Mouse (Mus musculus): ENCODE results near the gene Chaf1b. TPM values are rescaled to one million over a fixed set of nuclear protein-coding genes. Genes with fewer than 3 reads are reported as not detected.

The Chaf1b gene
- polyA plus RNA-seq, 1 experiment from 2014 or later = 22.1 TPM

DNA sequence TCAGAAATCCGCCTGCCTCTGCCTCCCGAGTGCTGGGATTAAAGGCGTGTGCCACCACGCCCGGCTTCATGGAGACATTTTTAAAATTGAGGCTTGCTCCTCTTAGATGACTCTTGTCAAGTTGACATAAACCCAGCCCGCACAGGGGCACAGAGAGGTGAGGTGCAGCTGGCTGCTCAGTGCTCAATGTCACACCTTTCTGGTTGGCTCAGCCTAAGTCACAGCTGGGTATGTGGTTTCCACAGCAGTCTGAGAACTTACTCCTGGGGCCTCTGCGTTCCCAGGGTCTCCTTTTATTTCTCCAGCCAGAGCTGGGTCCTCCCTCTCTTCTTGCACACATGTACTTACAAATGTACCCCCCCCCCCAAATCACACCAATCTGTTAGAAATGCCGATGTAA, 24.5 kb downstream of the Chaf1b start:
- no peaks in the 10 kb centered on the region for H3K27me3 ChIP-seq (ENCODE audit: control insufficient read depth, insufficient read depth, low read length)
- H3K4me3 ChIP-seq (replicated peaks; ENCODE audit: low read depth, low read length) = no peak overlapping the region
- no peak overlapping the region for H3K27ac ChIP-seq (replicated peaks; ENCODE audit: low read depth, low read length)
- DNase-seq (no peak), ATAC-seq (ENCODE audit: low FRiP score, low TSS enrichment) (no peak)
- 92% methylated on average over 8 of the region's 8 CpGs for WGBS
- no peaks in the 10 kb centered on the region for H3K9me3 ChIP-seq (ENCODE audit: control insufficient read depth, low read length)
- no peaks in the 10 kb centered on the region for H3K36me3 ChIP-seq (ENCODE audit: control insufficient read depth, insufficient read depth, low read length)
- no peak overlapping the region for H3K4me2 ChIP-seq (ENCODE audit: low read length)
- H3K9ac ChIP-seq (replicated peaks; ENCODE audit: low read length) = no peak overlapping the region
- no peaks in the 10 kb centered on the region for H3K4me1 ChIP-seq (ENCODE audit: control insufficient read depth, insufficient read depth, low read length)

DNA sequence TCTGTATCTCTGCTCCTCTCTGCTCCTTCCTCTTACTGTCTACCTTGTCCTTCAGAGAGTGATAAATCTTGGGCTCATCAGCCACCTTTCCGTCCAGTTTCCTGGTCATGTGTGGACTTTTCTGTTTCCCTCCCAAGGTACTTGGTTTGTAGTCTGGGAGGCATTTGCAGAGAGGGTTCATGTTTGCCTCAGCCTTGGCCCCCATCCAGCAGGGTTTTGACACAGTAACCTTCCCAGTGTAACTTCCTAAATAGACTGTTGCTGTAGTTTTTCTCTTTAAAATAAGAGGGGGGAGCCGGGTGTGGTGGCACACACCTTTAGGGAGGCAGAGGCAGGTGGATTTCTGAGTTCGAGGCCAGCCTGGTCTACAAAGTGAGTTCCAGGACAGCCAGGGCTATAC, 26.2 kb downstream of the Chaf1b start:
- Histone ChIP-seq H3K4me2 (ENCODE audit: low read length) (no peak overlapping the region), H3K27ac (replicated peaks; ENCODE audit: low read depth, low read length) (no peak overlapping the region), H3K9me3 (ENCODE audit: control insufficient read depth, low read length) (no peaks in the 10 kb centered on the region), H3K27me3 (ENCODE audit: control insufficient read depth, insufficient read depth, low read length) (no peaks in the 10 kb centered on the region), H3K9ac (replicated peaks; ENCODE audit: low read length) (no peak overlapping the region), H3K4me3 (replicated peaks; ENCODE audit: low read depth, low read length) (no peak overlapping the region), H3K4me1 (ENCODE audit: control insufficient read depth, insufficient read depth, low read length) (no peaks in the 10 kb centered on the region), H3K36me3 (ENCODE audit: control insufficient read depth, insufficient read depth, low read length) (no peaks in the 10 kb centered on the region)
- DNase-seq (no peak), ATAC-seq (ENCODE audit: low FRiP score, low TSS enrichment) (no peak)
- WGBS = 95% methylated on average over 3 of the region's 3 CpGs

DNA sequence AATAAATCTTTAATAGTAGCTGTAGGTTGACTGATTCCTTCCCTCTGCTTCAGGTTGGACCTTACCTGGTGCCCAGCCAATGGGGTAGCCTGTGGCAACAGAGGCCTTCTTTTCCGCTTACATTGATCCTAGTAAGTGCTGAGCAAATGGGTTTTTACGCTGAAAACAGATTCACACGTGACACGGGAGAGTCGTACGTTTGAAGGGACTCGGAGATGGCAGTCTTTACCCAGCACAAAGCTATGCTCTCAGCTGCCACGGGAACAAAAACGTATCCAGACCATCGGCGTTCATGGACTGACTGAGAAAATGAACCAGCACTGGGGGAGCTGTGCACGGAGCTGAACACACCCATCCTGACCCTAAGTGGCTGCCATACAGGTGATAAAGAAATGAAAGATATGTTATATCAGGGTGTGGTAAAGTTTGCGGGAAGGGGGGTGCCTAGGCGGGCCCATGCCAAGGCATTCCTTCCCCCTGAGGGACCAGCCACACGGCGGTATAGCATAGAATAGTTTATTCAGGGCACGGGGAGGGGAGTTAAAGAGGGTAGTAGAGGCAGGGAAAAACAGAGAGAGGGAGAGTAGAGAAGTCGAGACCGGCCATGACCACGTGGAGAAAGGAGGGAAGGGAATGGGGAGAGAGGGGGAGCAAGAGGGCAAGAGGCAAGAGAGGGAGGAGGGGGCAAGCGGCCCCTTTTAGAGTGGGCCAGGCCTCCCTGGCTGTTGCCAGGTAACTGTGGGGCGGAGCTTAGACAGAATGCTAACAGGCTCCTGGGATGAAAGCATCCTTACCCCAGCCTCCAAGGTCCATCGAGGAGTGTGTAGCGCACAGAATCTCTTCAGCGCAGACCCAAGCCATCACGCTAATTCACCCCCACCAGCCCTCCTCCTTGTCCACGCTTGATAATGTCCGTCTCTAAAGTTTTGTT, 27.3 kb downstream of the Chaf1b start:
- 67% methylated on average over 28 of the region's 28 CpGs for WGBS
- H3K9me3 ChIP-seq (ENCODE audit: control insufficient read depth, low read length) = no peaks in the 10 kb centered on the region
- H3K4me2 ChIP-seq (ENCODE audit: low read length) = no peak overlapping the region
- DNase-seq (no peak), ATAC-seq (ENCODE audit: low FRiP score, low TSS enrichment) (no peak)
- H3K27ac ChIP-seq (replicated peaks; ENCODE audit: low read depth, low read length) = no peak overlapping the region
- no peak overlapping the region for H3K9ac ChIP-seq (replicated peaks; ENCODE audit: low read length)
- H3K4me1 ChIP-seq (ENCODE audit: control insufficient read depth, insufficient read depth, low read length) = no peaks in the 10 kb centered on the region
- no peak overlapping the region for H3K4me3 ChIP-seq (replicated peaks; ENCODE audit: low read depth, low read length)
- H3K36me3 ChIP-seq (ENCODE audit: control insufficient read depth, insufficient read depth, low read length) = no peaks in the 10 kb centered on the region
- H3K27me3 ChIP-seq (ENCODE audit: control insufficient read depth, insufficient read depth, low read length) = no peaks in the 10 kb centered on the region

DNA sequence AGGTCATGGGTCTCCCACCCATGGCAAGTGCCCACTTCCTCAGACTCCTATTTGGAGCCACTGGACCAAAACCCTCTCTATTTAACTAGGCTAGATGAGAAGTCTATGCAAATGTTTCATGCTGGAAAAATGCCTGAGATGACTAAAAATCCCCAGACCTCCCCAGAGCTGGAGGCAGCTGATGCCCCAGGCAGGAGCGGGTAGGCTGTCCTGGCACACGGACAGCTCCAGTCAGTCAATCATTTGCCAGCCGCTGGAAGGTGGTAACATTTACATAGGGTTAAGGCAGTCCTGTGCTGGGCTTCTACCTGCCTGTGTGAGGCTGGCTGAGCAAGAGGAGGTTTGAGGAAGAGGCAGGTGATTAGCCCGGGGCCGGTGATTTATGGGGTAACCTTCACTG, 28.5 kb downstream of the Chaf1b start:
- ATAC-seq (ENCODE audit: low FRiP score, low TSS enrichment) (no peak), DNase-seq (peak; percentile 35)

DNA sequence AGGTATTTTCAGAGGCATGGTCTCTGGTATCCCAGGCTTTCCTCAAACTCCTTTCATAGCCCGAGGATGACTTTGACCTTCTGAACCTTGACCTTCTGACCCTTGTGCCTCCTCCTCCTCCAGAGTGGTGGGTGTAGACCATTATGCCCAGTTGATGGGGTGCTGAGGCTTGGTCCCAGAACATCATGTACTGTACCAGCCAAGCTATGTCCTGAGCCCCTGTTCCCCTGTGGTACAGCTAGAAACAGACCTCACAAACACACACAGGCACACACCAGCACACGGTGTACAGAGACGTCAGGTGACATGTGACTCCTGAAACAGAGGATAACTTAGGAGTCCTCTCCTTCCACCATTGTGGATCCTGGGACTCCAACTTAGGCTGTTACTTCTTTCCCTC, 29.1 kb downstream of the Chaf1b start:
- ATAC-seq (ENCODE audit: low FRiP score, low TSS enrichment) = no peak
- no peaks in the 10 kb centered on the region for H3K4me1 ChIP-seq (ENCODE audit: control insufficient read depth, insufficient read depth, low read length)
- no peaks in the 10 kb centered on the region for H3K9me3 ChIP-seq (ENCODE audit: control insufficient read depth, low read length)
- H3K4me3 ChIP-seq (replicated peaks; ENCODE audit: low read depth, low read length) = no peak overlapping the region
- H3K27ac ChIP-seq (replicated peaks; ENCODE audit: low read depth, low read length) = no peak overlapping the region
- H3K4me2 ChIP-seq (ENCODE audit: low read length) = no peak overlapping the region
- no peak for DNase-seq
- WGBS = 71% methylated on average over 3 of the region's 3 CpGs
- H3K36me3 ChIP-seq (ENCODE audit: control insufficient read depth, insufficient read depth, low read length) = no peaks in the 10 kb centered on the region
- no peaks in the 10 kb centered on the region for H3K27me3 ChIP-seq (ENCODE audit: control insufficient read depth, insufficient read depth, low read length)
- H3K9ac ChIP-seq (replicated peaks; ENCODE audit: low read length) = no peak overlapping the region

More for the DNA sequence above, 28.5 kb downstream of the Chaf1b start:
- Histone ChIP-seq H3K9ac (replicated peaks; ENCODE audit: low read length) (no peak overlapping the region), H3K27ac (replicated peaks; ENCODE audit: low read depth, low read length) (no peak overlapping the region), H3K4me2 (ENCODE audit: low read length) (no peak overlapping the region), H3K36me3 (ENCODE audit: control insufficient read depth, insufficient read depth, low read length) (no peaks in the 10 kb centered on the region), H3K4me1 (ENCODE audit: control insufficient read depth, insufficient read depth, low read length) (no peaks in the 10 kb centered on the region), H3K27me3 (ENCODE audit: control insufficient read depth, insufficient read depth, low read length) (no peaks in the 10 kb centered on the region), H3K9me3 (ENCODE audit: control insufficient read depth, low read length) (no peaks in the 10 kb centered on the region), H3K4me3 (replicated peaks; ENCODE audit: low read depth, low read length) (no peak overlapping the region)
- WGBS = 78% methylated on average over 5 of the region's 5 CpGs

DNA sequence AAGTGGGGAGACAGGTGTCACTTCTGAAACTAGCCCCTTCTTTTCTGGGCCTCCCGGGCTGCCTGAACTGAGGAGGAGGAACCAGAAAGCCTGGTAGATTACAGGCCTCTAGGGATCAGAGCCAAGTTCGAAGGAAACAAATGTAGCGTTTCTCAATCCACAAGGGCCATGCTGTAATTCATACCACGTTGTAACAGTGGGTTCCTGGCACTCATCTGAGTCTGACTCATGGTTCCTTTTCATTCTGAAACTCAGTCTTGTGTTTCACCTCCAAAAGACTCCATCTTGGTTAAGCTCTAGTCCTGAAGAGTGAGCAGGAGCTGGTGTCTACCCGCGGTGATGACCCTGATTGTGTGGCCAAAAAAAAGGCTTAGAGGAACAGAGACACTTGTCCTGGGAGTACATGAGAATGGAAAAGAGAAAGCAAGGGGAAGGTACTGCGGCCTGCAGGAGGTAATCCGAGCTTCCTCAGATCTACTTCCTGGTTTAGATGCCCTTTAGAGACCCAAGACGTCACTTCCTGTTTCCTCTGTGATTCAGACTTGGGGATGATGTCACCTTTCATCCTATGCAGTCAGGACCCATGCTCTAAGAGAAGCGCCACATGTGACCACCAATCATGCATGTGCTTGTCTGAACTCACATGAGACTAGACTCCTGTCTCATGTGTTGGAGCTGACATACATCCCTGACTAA, 30.3 kb downstream of the Chaf1b start:
- Histone ChIP-seq H3K27me3 (ENCODE audit: control insufficient read depth, insufficient read depth, low read length) (no peaks in the 10 kb centered on the region), H3K4me2 (ENCODE audit: low read length) (no peak overlapping the region), H3K4me1 (ENCODE audit: control insufficient read depth, insufficient read depth, low read length) (no peaks in the 10 kb centered on the region), H3K36me3 (ENCODE audit: control insufficient read depth, insufficient read depth, low read length) (no peaks in the 10 kb centered on the region), H3K27ac (replicated peaks; ENCODE audit: low read depth, low read length) (no peak overlapping the region), H3K9ac (replicated peaks; ENCODE audit: low read length) (no peak overlapping the region), H3K9me3 (ENCODE audit: control insufficient read depth, low read length) (no peaks in the 10 kb centered on the region), H3K4me3 (replicated peaks; ENCODE audit: low read depth, low read length) (no peak overlapping the region)
- no peak for ATAC-seq (ENCODE audit: low FRiP score, low TSS enrichment)
- WGBS = 79% methylated on average over 10 of the region's 10 CpGs
- DNase-seq = no peak

DNA sequence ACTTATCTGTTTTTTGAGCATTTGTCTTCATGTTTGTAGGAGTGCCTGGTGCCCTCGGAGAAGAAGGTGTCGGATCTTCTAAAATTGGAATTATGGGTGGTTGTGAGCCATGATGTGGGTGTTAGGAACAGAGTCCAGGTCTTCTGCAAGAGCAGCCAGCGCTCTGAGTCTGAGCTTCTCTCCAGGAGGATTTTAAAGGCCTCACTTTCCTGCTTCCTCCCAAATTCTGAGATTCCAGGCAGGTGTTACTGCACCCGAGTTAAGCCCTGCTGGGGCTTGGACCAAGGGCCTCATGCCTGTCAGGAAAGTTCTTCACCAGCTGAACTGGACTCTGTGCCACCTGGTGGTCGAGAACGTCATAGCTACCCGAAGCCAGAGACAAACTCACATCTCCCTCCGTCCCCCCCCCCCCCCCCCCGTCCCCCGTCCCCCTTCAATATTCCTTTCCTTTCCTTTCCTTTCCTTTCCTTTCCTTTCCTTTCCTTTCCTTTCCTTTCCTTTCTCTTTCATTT, 31.7 kb downstream of the Chaf1b start:
- ATAC-seq (ENCODE audit: low FRiP score, low TSS enrichment) (no peak), DNase-seq (peak; percentile 48)
- H3K27me3 ChIP-seq (ENCODE audit: control insufficient read depth, insufficient read depth, low read length) = no peaks in the 10 kb centered on the region
- H3K27ac ChIP-seq (replicated peaks; ENCODE audit: low read depth, low read length) = no peak overlapping the region
- H3K4me1 ChIP-seq (ENCODE audit: control insufficient read depth, insufficient read depth, low read length) = no peaks in the 10 kb centered on the region
- no peaks in the 10 kb centered on the region for H3K36me3 ChIP-seq (ENCODE audit: control insufficient read depth, insufficient read depth, low read length)
- H3K9me3 ChIP-seq (ENCODE audit: control insufficient read depth, low read length) = no peaks in the 10 kb centered on the region
- H3K9ac ChIP-seq (replicated peaks; ENCODE audit: low read length) = no peak overlapping the region
- WGBS = 36% methylated on average over 8 of the region's 10 CpGs
- no peak overlapping the region for H3K4me3 ChIP-seq (replicated peaks; ENCODE audit: low read depth, low read length)
- H3K4me2 ChIP-seq (ENCODE audit: low read length) = no peak overlapping the region

DNA sequence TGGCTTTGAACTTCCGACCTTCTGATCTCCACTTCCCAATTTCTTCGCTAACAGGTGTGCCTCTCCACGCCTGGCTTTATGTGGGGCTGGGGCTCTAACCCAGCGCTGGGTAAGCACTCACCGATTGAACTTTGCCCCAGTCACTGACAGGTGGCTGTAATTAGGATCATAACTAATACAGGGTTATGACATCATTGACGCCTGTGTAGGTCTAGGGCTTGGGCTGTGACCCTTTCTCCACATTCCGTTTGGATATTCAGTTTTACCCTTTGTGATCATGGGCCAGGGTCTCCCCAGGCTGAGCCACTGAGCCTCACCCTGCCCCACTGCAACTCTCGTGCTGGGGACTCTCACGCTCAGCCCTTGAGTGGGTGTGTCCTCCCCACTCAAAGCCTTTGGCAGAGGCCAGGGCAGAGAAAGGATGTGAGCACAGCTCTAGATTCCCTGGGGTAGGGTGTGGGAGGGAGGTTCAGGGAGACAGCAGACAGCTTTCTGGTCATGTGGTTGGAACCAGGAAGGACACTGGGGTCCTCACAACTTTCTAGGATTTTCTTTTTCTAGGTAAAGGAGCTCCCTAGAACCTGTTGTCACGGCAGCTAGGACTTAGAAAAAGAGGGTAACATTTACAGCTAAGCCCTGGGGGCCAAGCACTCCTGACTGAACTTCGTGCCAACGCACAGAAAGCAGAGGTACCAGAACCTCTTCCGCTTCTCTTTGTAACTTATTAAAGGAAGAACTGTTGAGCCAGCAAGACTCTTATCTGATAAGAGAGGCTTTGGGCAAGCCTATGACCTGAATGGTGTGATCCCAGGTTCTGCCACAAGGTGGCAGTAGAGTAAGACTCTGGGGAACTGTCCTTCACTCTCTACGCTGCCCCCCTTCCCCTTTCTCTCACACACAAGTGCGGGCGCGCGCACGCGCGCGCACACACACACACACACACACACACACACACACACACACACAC, 34.3 kb downstream of the Chaf1b start:
- Histone ChIP-seq H3K9me3 (ENCODE audit: control insufficient read depth, low read length) (no peaks in the 10 kb centered on the region), H3K4me2 (ENCODE audit: low read length) (peak overlapping the region; percentile 40), H3K36me3 (ENCODE audit: control insufficient read depth, insufficient read depth, low read length) (no peaks in the 10 kb centered on the region), H3K4me1 (ENCODE audit: control insufficient read depth, insufficient read depth, low read length) (no peaks in the 10 kb centered on the region), H3K9ac (replicated peaks; ENCODE audit: low read length) (no peak overlapping the region), H3K27me3 (ENCODE audit: control insufficient read depth, insufficient read depth, low read length) (no peaks in the 10 kb centered on the region), H3K4me3 (replicated peaks; ENCODE audit: low read depth, low read length) (no peak overlapping the region), H3K27ac (replicated peaks; ENCODE audit: low read depth, low read length) (no peak overlapping the region)
- ATAC-seq (ENCODE audit: low FRiP score, low TSS enrichment) = no peak
- peak; percentile 90 for DNase-seq
- 38% methylated on average over 22 of the region's 22 CpGs for WGBS

Measured in midbrain, embryonic 14.5 days (tissue).